Mouse (Mus musculus): ENCODE measurements around the gene Mrpl45.

DNA sequence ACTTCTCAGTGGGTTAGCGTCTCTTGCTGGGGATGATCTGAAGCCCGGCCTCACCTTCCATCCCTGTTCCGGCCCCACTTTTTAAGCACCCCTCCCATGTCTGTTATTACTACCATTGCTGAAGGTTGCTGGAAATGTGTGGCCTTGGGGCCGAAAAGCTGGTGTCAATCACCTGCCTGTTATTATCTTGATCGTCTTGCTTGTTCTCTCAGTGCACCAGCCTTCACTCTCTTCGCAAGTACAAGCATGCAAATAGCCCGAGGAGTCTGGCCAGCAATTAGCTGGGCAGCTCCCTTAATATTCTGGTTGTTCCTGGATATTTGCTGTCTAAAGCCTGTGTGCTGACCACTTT is 48.1 kb downstream of the Mrpl45 start:
- TF ChIP-seq CTCF (IDR thresholded peaks at IDR 0.05; ENCODE audit: borderline replicate concordance, extremely low read depth, insufficient read depth, insufficient read length) (no peak), POLR2A (IDR thresholded peaks at IDR 0.05; ENCODE audit: borderline replicate concordance, extremely low read depth, insufficient read depth, insufficient read length, poor library complexity, severe bottlenecking) (no peak)

Measured in brain, embryonic 14.5 days (tissue).